Mouse (Mus musculus) ovary, postnatal 14 days (tissue): ENCODE results near the gene Zmynd8.

Source experiments
- DNase-seq: peaks from one replicate; pipeline ENCODE4 v3.0.0; 2022; ENCODE audit warnings: low spot score

The Zmynd8 gene

GRCm38 (mm10) chr2:165833468-165833867 is 65.3 kb downstream of the Zmynd8 start:
- DNase-seq = no peak

- DNase-seq = no peak
These were observed 66.1 kb downstream of the Zmynd8 start for GRCm38 (mm10) chr2:165832720-165833119.

- DNase-seq = no peak
These were observed 66.5 kb downstream of the Zmynd8 start for GRCm38 (mm10) chr2:165832295-165832694.

- DNase-seq = no peak
These were observed 67.1 kb downstream of the Zmynd8 start for GRCm38 (mm10) chr2:165831637-165832289.

- no peak for DNase-seq
These were observed 70.0 kb downstream of the Zmynd8 start for GRCm38 (mm10) chr2:165828770-165829169.

- DNase-seq = peak; percentile 78
These were observed 72.7 kb downstream of the Zmynd8 start for GRCm38 (mm10) chr2:165825964-165826712.

GRCm38 (mm10) chr2:165825261-165825900 is 73.4 kb downstream of the Zmynd8 start:
- no peak for DNase-seq

- DNase-seq = no peak
These were observed 74.0 kb downstream of the Zmynd8 start for GRCm38 (mm10) chr2:165824826-165825225.

- no peak for DNase-seq
These were observed 76.3 kb downstream of the Zmynd8 start for GRCm38 (mm10) chr2:165822478-165822877.

GRCm38 (mm10) chr2:165821671-165822070 is 77.1 kb downstream of the Zmynd8 start:
- no peak for DNase-seq

GRCm38 (mm10) chr2:165820504-165821095 is 78.2 kb downstream of the Zmynd8 start:
- no peak for DNase-seq

- no peak for DNase-seq
These were observed 78.7 kb downstream of the Zmynd8 start for GRCm38 (mm10) chr2:165820073-165820472.

- peak; percentile 67 for DNase-seq
These were observed 79.5 kb downstream of the Zmynd8 start for GRCm38 (mm10) chr2:165818985-165819948.

GRCm38 (mm10) chr2:165818570-165818969 is 80.2 kb downstream of the Zmynd8 start:
- no peak for DNase-seq

- DNase-seq = no peak
These were observed 81.4 kb downstream of the Zmynd8 start for GRCm38 (mm10) chr2:165817437-165817836.

GRCm38 (mm10) chr2:165815103-165815880 is 83.5 kb downstream of the Zmynd8 start:
- no peak for DNase-seq

GRCm38 (mm10) chr2:165812889-165813288 is 85.9 kb downstream of the Zmynd8 start:
- no peak for DNase-seq

- peak; percentile 57 for DNase-seq
These were observed 87.3 kb downstream of the Zmynd8 start for GRCm38 (mm10) chr2:165811536-165811935.

- DNase-seq = no peak
These were observed 88.8 kb downstream of the Zmynd8 start for GRCm38 (mm10) chr2:165809901-165810477.

- no peak for DNase-seq
These were observed 89.7 kb downstream of the Zmynd8 start for GRCm38 (mm10) chr2:165809091-165809490.
